Mouse (Mus musculus): ENCODE measurements around the gene Lfng.

The Lfng gene

DNA sequence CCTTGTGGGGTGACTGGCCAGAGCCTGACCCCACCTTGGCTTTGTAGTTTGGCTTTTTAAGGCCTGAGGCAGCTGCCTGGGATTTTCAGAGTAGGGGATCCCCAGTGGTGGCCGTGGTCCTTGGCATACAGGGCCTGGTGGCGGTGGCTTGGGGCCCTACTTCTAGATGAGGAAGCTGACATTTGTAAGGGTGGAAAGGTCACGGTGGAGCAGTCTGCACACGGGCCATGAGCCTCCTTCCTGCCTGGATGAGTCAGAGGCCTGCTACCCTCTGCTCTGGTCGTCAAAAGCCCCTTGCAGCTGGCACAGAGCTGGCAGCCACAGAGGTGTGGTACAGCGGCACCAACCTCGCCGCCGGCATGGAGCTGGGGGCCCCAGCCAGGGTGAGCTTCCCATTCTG lies 9.6 kb downstream of the Lfng start:
- peak; percentile 52 to 64 for DNase-seq

DNA sequence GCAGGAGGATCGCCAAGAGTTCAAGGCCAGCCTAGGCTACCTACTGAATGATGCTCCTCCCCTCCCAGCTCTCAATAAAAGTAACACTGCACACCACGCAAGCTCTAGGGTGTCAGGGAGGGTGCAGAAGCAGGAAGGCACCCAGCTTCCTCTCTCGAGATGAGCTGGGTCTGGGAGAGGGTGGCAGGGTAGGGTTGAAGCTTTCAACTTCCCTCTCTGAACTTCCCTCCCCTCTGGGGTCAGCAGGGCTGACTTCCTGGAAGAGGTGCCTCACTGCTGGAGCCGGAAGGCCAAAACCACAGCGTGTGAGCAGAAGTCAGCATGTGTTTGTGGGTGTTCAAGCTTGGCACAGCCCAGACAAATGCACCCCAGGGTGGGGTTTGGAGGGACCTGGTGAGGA lies 10.6 kb downstream of the Lfng start:
- peak; percentile 76 to 79 for DNase-seq

DNA sequence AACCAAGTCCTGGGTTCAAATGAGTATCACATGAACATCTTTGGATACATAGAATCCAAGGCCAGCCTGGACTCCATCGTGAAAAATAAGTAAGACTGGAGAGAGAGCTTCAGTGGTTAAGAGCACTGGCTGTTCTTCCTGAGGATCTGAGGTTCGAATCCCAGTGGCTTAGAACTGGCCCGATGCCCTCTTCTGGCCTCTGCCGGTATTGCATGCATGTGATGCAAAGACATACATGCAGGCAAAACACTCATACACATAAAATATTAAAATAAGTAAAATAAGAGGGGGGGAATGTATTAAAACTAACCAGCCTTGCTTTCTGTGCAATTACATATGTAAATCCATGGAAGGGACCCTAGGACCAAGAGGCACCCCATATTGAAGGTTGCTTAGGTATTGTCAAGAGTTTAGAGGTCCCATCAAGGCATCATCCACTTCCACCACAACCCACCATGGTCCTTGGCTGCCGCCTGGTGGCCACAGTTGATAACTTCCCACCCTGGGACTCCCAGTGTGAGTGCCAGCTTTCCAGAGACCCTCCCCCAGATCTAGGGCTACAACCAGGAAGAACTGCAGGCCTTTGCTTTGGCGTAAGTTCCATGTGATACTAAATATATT lies 12.1 kb downstream of the Lfng start:
- peak; percentile 75 to 79 for DNase-seq

DNA sequence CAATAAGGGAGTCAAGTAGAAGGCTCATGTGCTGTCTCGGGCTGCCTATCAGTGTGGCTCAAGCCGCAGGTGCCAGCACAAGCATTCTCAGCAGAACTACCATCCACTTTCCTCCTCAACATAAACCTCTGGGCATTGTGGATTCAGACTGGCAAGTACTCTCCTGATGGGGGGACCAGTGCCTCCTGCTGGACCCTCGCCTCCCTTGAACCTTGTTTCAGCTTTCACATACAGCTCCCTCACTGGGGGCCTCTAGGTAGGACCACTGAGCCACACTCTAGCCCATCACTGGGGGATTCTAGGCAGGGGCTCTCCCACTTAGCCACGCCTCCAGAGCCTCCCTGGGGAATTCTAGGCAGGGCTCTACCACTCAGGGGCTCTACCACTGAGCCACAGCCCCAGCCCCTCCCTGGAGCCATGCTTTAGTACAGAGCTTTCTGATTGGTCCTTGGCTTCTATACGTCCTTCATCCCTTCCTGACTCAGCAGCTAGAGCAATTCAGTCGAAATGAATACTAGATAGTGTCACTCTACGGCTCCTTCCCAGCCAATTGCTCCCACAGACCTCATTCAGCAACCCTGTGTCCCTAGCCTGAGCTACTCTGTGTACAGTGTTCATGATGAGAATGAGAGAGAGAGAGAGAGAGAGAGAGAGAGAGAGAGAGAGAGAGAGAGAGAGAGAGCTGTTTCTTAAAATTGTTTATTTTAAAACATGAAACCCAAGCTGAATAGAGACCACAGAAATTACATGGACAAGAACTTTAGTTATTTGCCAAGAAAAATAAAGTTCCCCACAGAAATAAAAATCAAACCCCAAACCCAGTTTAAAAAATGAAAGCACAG lies 13.0 kb downstream of the Lfng start:
- DNase-seq: no peak

- no peak for DNase-seq
Observed at GRCm38 (mm10) chr5:140621092-140621491, 14.0 kb downstream of the Lfng start.

DNA sequence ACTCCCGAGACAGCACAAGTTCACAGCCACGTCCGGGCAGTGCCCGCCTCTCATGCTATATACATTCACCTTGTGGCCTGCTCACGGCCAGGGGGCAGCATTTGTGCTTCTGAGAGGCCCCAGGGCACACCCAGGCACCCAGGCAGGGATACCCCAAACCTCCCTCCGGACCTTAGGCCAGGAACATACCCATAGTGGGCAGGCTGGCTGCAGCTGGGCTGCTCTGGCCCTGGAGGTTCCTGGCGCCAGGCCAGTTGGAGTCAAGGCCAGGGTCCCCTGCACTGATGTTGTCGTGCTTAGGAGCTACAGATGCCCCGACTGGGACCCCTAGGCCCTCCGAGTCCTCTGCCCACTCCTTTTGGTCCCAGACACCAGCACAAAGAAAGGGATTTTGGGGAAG lies 14.4 kb downstream of the Lfng start:
- no peak for DNase-seq

- DNase-seq: no peak
Observed at GRCm38 (mm10) chr5:140622978-140623670, 16.0 kb downstream of the Lfng start.

DNA sequence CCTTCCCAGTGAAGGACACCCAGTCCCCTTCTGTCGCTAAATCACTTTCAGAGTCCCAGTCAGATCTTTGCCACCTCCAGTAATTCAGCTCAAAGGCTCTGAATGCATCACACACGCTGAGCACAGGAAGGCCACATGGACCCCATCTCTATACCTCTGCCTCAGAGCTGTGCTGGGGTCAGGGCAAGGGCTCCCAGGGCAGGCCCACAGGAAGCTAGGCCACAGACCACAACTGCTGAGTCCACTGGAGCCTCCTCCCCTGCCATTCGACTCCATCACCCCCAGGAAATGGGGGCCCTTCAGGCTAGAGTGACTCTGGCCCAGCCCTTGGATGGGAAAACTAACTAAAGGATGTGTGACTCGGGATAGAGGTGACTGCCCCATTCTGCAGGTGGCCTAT lies 16.7 kb downstream of the Lfng start:
- DNase-seq: no peak

DNA sequence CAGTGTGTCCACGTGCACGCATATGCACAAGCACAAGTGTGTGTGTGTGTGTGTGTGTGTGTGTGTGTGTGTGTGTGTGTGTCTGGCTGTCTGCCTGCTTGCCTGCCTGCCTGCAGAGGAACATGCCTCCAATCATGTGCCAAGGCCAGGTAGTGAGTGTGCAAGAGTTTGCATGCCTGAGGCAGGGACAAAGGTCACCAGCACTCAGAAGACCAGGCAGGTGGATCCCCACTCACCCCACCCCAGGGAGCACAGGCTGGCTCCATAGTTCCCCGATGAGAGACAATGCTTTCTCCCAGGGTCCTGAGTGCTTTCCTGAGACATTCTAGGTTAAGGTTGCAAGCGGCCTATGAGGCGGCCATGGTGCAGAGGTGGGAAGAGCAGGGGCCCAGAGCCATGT lies 17.1 kb downstream of the Lfng start:
- no peak for DNase-seq

DNA sequence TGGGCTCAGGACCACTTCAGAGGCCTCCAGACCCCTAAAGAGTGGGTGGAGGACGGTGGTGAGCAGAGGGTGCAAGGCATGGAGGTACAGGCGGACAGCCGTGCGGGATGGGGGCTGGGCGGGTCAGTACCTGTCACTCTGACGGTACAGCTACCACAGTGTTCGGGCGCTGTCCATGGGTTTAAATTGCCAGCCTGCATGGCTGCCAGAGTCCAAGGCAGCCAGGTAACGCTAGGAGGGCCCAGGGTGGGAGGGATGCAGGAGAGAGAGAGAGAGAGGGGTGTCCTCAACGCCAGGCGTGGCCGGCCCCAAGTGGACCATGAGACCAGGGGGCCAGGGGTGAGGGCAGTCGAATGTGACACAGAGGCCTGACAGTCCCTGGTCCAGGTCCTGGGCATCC lies 17.8 kb downstream of the Lfng start:
- no peak for DNase-seq

GRCm38 (mm10) chr5:140627580-140627979 lies 20.5 kb downstream of the Lfng start:
- no peak for DNase-seq

GRCm38 (mm10) chr5:140628995-140629394 lies 21.9 kb downstream of the Lfng start:
- no peak for DNase-seq

DNA sequence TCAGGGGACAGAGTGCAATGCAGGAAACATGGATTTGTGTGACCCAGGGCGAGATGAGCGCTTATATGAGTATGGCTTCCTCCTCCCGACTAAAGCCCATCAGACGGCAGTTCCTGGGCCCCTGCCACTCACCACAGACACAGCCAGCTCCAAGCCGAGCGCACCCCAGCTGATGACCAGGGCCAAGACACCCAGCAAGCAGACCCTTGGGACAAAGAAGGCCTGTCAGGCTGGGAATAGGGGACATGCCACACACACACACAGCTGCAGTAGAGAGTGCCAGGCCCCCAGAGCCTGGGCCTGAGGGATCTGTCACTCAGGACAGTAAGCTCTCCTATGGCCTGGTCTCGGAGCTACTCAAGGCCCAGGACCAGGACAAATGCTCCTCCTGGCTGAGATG lies 26.3 kb downstream of the Lfng start:
- DNase-seq: no peak

DNA sequence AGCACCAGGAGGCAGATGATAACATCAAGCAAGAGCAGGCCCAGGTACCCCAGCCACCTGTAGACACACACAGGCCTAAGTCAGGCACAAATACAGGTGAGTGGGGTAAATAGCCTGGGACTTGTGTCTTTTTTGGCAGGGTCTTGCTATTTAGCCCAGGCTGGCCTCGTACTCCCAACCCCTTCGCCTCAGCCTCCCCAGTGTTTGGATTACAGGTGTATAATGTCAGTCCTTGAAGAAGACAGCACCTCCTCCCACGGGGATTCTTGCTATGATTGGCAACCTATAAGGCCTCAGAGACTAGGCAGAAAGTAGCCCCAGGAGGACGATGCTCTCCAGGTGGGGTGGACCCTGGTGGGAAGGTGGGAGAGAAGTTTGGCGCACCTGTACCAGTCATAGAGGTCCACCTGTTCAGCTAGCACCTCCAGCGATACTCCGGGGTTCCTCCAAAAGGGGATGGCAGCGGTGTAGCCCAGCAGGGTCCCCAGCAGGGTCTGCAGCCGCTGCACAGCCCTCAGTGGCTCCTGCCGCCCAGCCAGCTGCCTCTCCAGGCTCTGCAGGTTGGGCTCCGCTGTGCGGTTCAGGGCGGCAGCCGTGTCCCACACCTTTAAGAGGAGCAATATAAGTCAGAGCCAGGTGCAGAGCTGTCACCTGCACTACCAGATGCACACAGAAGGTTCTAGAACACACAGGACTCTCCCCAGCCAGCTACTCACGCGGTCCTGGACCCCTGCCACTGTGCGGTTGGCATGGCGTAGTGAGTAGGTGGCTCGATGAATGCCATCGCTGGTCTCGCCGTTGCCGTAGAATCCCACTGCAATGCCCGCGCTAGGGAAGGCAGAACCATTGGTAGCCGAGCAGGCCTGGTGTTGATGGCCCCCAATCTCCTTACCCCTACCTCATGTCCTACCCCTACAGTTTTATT lies 27.9 kb downstream of the Lfng start:
- no peak for DNase-seq

GRCm38 (mm10) chr5:140636316-140637057 lies 29.4 kb downstream of the Lfng start:
- DNase-seq: peak in 1 of 2 experiments; percentile 45

DNA sequence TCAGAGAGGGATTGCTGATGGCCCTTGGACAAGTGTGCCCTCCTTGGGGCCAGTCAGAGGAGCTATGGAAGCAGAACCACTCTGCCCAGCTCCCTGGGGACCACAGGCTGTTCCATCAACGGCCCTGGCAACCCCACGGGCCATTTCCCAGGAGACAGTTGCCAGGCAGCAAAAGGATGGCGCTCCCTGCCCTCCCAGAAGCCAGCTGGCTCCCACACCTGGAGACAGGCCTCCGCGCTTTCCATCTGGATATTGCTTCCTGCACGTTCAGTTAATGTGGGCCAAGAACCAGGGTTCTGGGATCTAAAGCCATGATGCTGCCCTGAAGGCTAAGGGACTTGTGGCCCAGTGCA lies 29.9 kb downstream of the Lfng start:
- no peak for DNase-seq

DNA sequence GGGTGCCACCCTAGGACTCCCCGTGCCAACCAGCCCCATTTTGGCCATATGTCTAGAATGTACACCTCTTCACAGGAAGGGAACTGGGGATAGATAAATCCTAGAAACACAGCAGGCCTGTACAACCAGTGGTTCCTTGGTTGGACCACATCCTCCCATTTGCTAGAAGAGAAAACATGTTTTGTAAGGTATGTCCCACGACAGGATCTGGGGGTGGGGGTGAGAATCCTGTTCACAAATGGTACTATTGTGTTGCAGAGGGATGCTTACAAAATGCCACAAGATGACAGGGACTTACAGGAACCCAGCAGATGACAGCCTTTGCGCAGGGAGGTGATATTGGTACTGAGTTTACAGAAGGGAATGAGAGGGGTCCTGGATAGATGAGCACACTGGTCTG lies 30.9 kb downstream of the Lfng start:
- DNase-seq: no peak

DNA sequence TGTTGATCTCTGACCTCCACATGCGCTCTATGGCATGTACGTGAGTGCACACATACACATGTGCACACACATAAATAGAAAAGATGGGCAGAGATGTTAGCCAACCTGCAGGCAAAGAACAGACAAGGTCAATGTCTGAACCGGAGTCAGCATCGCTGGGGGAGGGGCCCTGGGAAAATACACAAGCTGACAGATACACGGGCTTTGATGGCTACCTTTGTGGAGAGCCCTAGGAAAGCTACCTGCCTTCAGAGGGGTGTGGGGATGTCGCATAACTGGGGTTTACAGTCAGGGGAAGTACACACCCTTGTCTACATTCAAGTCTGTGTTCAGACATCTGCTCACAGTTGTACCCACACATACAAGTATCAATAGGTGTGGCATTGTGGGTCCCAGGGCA lies 31.4 kb downstream of the Lfng start:
- DNase-seq: no peak

- no peak for DNase-seq
Observed at GRCm38 (mm10) chr5:140639312-140639711, 32.2 kb downstream of the Lfng start.

- DNase-seq: no peak
Observed at GRCm38 (mm10) chr5:140639871-140640270, 32.8 kb downstream of the Lfng start.

DNA sequence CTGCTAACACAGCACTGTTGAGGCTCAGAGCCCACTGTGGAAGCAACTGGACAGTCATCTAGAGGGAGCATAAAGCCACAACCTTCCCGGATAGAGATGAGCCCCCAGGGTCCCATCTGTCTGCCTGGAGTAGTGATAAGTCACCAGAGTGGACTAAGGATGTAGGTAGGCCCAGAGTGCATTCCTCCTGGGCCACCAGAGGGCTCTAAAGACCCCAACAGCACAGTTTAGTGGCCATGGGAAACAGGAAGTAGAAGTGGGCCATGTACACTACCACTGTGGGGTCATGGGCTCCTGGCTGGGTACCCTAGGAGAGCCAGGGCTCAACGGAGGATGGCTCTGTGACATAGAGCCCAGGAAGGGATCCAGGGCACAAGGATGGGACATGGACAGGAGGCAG lies 33.7 kb downstream of the Lfng start:
- no peak for DNase-seq

GRCm38 (mm10) chr5:140641254-140641928 lies 34.3 kb downstream of the Lfng start:
- DNase-seq: no peak

Measured in lung, adult 18-20 months (tissue).